Mouse (Mus musculus): ENCODE measurements at regions not wholly inside any gene's neighbourhood (a gene's known extent, or its start where the extent isn't known, plus 50 kb on each side); places are given as distances from the start of the nearest gene placed in this dataset.

DNA sequence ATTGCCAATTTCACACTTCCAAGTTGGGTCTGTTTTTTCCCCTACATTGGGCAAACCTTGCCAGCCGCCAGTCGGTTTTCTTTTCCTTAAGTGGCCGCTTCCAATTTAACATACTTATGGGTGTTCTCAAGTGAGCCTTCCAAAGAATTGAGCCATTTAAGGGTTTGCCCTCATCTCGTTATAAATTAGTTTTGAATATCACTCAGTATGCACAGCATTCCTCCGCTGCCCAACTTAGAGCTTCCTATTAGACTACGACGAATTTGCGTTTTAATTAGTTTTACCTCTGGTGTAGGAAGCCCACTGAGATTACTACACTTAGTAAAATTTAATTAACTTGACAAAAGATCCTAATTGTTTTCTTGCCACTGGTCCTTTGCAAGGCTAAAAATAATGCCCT lies 209.9 kb downstream of the Cdh11 start:
- DNase-seq (ENCODE audit: low spot score) (no peak), ATAC-seq (replicated peaks; ENCODE audit: low FRiP score, low TSS enrichment, low read depth) (no peak)
- Histone ChIP-seq H3K9ac (ENCODE audit: low read length) (no peak overlapping the region), H3K9me3 (ENCODE audit: control insufficient read depth, low read length) (no peaks in the 10 kb centered on the region), H3K27me3 (replicated peaks; ENCODE audit: control insufficient read depth, insufficient read depth, low read length) (no peaks in the 10 kb centered on the region), H3K4me1 (replicated peaks; ENCODE audit: control insufficient read depth, insufficient read depth, low read length) (no peaks in the 10 kb centered on the region), H3K36me3 (ENCODE audit: control insufficient read depth, insufficient read depth, low read length) (no peaks in the 10 kb centered on the region), H3K4me3 (ENCODE audit: low read depth, low read length) (no peak overlapping the region), H3K4me2 (ENCODE audit: low read length) (no peak overlapping the region), H3K27ac (ENCODE audit: low read depth) (no peak overlapping the region)
- 79% methylated on average over 8 of the region's 8 CpGs for WGBS

DNA sequence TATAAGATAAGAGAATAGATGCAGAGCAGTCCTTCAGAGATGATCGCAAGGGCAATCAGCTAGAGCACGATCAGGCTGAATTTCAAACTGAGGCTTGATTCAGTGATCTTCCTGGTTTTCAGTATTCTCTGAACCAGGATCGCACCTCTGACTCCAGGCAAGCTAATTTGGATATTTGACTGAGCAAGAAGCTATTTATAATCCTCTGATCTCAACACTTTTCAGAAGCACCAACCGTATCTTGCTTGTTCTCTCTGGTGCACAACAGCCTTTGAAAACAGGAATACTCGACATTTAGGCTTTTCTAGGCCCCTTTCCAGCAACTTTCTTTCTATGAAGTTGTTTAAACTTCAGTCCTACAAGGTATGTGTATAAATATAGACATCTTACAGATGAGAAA lies 217.7 kb downstream of the Cdh11 start:
- Histone ChIP-seq H3K9me3 (ENCODE audit: control insufficient read depth, low read length) (no peaks in the 10 kb centered on the region), H3K9ac (ENCODE audit: low read length) (no peak overlapping the region), H3K4me1 (replicated peaks; ENCODE audit: control insufficient read depth, insufficient read depth, low read length) (no peaks in the 10 kb centered on the region), H3K36me3 (ENCODE audit: control insufficient read depth, insufficient read depth, low read length) (no peaks in the 10 kb centered on the region), H3K4me3 (ENCODE audit: low read depth, low read length) (no peak overlapping the region), H3K27me3 (replicated peaks; ENCODE audit: control insufficient read depth, insufficient read depth, low read length) (no peaks in the 10 kb centered on the region), H3K4me2 (ENCODE audit: low read length) (no peak overlapping the region), H3K27ac (ENCODE audit: low read depth) (no peak overlapping the region)
- DNase-seq (ENCODE audit: low spot score) (no peak), ATAC-seq (replicated peaks; ENCODE audit: low FRiP score, low TSS enrichment, low read depth) (no peak)
- 85% methylated on average over 5 of the region's 5 CpGs for WGBS

DNA sequence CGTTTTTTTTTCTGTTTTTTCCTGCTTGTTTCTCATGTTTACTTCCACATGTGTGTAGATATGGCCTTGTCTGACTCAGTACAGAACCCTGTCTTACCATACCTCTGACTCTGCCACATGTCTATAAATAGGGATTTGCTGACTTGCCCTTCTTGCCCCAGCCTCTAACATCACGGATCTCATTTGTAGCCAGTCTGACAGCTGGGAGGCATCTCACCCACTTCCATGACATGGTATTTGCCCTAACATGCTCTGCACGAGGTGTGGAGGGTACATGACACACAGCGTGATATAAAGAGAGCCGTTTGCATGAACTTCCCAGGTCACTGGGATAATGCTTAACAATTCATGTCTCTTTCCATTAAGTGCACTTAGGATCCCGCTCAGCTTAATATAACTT lies 231.2 kb downstream of the Cdh11 start:
- Histone ChIP-seq H3K4me1 (replicated peaks; ENCODE audit: control insufficient read depth, insufficient read depth, low read length) (peaks cover 5% of the 10 kb centered on the region; the same call in 1 of the 2 replicates), H3K27me3 (replicated peaks; ENCODE audit: control insufficient read depth, insufficient read depth, low read length) (no peaks in the 10 kb centered on the region), H3K9me3 (ENCODE audit: control insufficient read depth, low read length) (no peaks in the 10 kb centered on the region), H3K4me2 (ENCODE audit: low read length) (no peak overlapping the region), H3K27ac (ENCODE audit: low read depth) (peak overlapping the region; percentile 90), H3K9ac (ENCODE audit: low read length) (no peak overlapping the region), H3K4me3 (ENCODE audit: low read depth, low read length) (no peak overlapping the region), H3K36me3 (ENCODE audit: control insufficient read depth, insufficient read depth, low read length) (no peaks in the 10 kb centered on the region)
- no peak for DNase-seq (ENCODE audit: low spot score)
- WGBS, result 26% methylated on average over 6 of the region's 6 CpGs
- no peak for ATAC-seq (replicated peaks; ENCODE audit: low FRiP score, low TSS enrichment, low read depth)

DNA sequence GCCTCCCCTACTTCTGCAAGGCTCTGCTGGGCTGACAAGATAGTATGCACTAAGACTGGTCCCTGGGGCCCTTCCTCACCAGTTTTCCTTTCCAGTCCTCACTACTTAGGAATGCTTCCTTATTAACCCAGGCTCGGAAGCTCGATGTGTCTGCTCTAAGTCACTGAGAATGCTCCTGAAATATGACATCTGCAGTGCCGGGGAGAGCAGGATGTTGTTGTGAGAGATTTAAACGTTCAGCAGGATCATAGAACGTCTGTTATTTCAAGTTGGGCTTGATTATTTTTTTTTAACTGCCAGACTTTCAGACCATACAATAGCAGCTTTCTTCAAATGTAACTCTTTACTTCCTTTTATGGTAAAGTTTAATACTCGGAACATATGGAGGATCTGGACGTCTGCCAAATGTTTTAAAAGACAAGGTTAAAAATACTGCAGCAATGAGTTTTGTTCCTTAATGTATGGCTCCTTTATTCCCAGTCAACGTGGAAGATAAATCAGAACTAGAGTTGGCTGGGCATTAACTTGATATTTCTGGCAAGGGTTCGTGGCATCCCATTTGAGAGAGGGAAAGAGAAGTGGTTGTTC lies 232.0 kb downstream of the Cdh11 start:
- Histone ChIP-seq H3K9me3 (ENCODE audit: control insufficient read depth, low read length) (no peaks in the 10 kb centered on the region), H3K4me1 (replicated peaks; ENCODE audit: control insufficient read depth, insufficient read depth, low read length) (peaks cover 5% of the 10 kb centered on the region; the same call in 1 of the 2 replicates), H3K27me3 (replicated peaks; ENCODE audit: control insufficient read depth, insufficient read depth, low read length) (no peaks in the 10 kb centered on the region), H3K36me3 (ENCODE audit: control insufficient read depth, insufficient read depth, low read length) (no peaks in the 10 kb centered on the region), H3K27ac (ENCODE audit: low read depth) (peak overlapping the region; percentile 90), H3K4me2 (ENCODE audit: low read length) (no peak overlapping the region), H3K9ac (ENCODE audit: low read length) (no peak overlapping the region), H3K4me3 (ENCODE audit: low read depth, low read length) (no peak overlapping the region)
- WGBS, result 13% methylated on average over 9 of the region's 9 CpGs
- DNase-seq (ENCODE audit: low spot score), result peak; percentile 74
- peak; percentile 88 for ATAC-seq (replicated peaks; ENCODE audit: low FRiP score, low TSS enrichment, low read depth)

- Histone ChIP-seq H3K4me2 (ENCODE audit: low read length) (no peak overlapping the region), H3K36me3 (ENCODE audit: control insufficient read depth, insufficient read depth, low read length) (no peaks in the 10 kb centered on the region), H3K27me3 (replicated peaks; ENCODE audit: control insufficient read depth, insufficient read depth, low read length) (no peaks in the 10 kb centered on the region), H3K27ac (ENCODE audit: low read depth) (no peak overlapping the region), H3K4me1 (replicated peaks; ENCODE audit: control insufficient read depth, insufficient read depth, low read length) (no peaks in the 10 kb centered on the region), H3K9me3 (ENCODE audit: control insufficient read depth, low read length) (no peaks in the 10 kb centered on the region), H3K4me3 (ENCODE audit: low read depth, low read length) (no peak overlapping the region), H3K9ac (ENCODE audit: low read length) (no peak overlapping the region)
- 72% methylated on average over 3 of the region's 3 CpGs for WGBS
- DNase-seq (ENCODE audit: low spot score) (no peak), ATAC-seq (replicated peaks; ENCODE audit: low FRiP score, low TSS enrichment, low read depth) (no peak)
These were observed 246.6 kb downstream of the Cdh11 start for GRCm38 (mm10) chr8:102538886-102539285.

DNA sequence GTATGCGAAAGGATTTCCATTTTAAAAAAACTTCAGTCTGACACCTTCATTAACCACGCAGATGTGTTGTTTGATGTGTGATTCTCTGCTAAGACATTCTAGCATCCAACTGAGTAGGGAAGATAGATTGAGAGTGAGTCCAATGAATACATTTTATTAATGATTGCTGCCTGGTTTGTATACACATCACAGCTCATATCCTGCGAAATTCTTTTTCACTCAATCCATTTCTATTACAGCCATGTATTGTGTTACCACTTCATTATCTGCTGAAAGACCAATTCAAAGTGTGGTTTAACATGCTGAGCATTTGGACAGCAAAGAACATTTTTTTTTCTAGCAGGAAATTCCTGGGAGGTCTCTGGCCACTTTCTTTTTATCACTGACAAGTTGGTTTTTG lies 247.4 kb downstream of the Cdh11 start:
- H3K36me3 ChIP-seq (ENCODE audit: control insufficient read depth, insufficient read depth, low read length), result no peaks in the 10 kb centered on the region
- no peak overlapping the region for H3K27ac ChIP-seq (ENCODE audit: low read depth)
- H3K4me3 ChIP-seq (ENCODE audit: low read depth, low read length), result no peak overlapping the region
- H3K9ac ChIP-seq (ENCODE audit: low read length), result no peak overlapping the region
- H3K4me2 ChIP-seq (ENCODE audit: low read length), result no peak overlapping the region
- ATAC-seq (replicated peaks; ENCODE audit: low FRiP score, low TSS enrichment, low read depth) (no peak), DNase-seq (ENCODE audit: low spot score) (no peak)
- 44% methylated on average over 3 of the region's 3 CpGs for WGBS
- no peaks in the 10 kb centered on the region for H3K27me3 ChIP-seq (replicated peaks; ENCODE audit: control insufficient read depth, insufficient read depth, low read length)
- no peaks in the 10 kb centered on the region for H3K9me3 ChIP-seq (ENCODE audit: control insufficient read depth, low read length)
- no peaks in the 10 kb centered on the region for H3K4me1 ChIP-seq (replicated peaks; ENCODE audit: control insufficient read depth, insufficient read depth, low read length)

DNA sequence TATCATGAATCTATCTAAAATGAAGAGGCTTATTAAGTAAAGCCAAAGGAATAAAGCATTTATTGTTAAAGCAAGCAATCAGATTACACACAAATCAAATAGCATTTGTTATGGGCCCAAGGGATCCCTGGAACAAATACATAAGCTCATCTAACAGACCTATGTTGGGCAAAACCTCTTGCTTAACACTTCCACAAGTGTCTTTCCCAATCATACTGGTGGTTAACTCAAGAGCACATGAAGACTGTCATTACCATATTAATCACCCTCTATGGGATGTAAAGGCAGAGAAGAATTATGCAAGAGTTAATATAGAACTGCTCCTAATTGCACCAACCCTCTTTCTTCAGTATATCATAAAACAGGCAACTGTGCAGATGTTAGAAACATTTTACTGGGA lies 267.0 kb downstream of the Cdh11 start:
- H3K27me3 ChIP-seq (replicated peaks; ENCODE audit: control insufficient read depth, insufficient read depth, low read length), result no peaks in the 10 kb centered on the region
- H3K9ac ChIP-seq (ENCODE audit: low read length), result no peak overlapping the region
- H3K4me3 ChIP-seq (ENCODE audit: low read depth, low read length), result no peak overlapping the region
- H3K27ac ChIP-seq (ENCODE audit: low read depth), result no peak overlapping the region
- H3K4me2 ChIP-seq (ENCODE audit: low read length), result no peak overlapping the region
- no peak for ATAC-seq (replicated peaks; ENCODE audit: low FRiP score, low TSS enrichment, low read depth)
- H3K9me3 ChIP-seq (ENCODE audit: control insufficient read depth, low read length), result no peaks in the 10 kb centered on the region
- H3K4me1 ChIP-seq (replicated peaks; ENCODE audit: control insufficient read depth, insufficient read depth, low read length), result no peaks in the 10 kb centered on the region
- no peak for DNase-seq (ENCODE audit: low spot score)
- no peaks in the 10 kb centered on the region for H3K36me3 ChIP-seq (ENCODE audit: control insufficient read depth, insufficient read depth, low read length)

DNA sequence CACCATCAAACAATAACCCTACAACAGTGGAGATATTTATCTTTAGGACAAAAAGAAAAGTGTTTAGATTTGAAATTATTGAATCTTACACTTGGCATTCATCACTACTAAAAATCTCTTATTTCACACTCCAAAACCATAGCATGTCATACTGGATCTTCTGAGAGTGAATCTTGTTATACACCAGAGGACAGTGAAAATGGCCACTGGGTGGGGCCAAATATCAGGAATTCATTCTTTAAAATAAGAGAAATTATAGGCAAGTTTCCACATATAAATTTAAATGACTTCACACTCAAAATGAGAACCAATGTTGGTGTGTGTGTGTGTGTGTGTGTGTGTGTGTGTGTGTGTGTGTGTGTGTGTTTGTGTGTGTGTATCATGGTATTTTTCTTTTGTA lies 269.7 kb downstream of the Cdh11 start:
- no peaks in the 10 kb centered on the region for H3K27me3 ChIP-seq (replicated peaks; ENCODE audit: control insufficient read depth, insufficient read depth, low read length)
- H3K4me2 ChIP-seq (ENCODE audit: low read length), result no peak overlapping the region
- no peak overlapping the region for H3K9ac ChIP-seq (ENCODE audit: low read length)
- no peak overlapping the region for H3K27ac ChIP-seq (ENCODE audit: low read depth)
- no peak for DNase-seq (ENCODE audit: low spot score)
- no peak for ATAC-seq (replicated peaks; ENCODE audit: low FRiP score, low TSS enrichment, low read depth)
- H3K9me3 ChIP-seq (ENCODE audit: control insufficient read depth, low read length), result no peaks in the 10 kb centered on the region
- no peaks in the 10 kb centered on the region for H3K4me1 ChIP-seq (replicated peaks; ENCODE audit: control insufficient read depth, insufficient read depth, low read length)
- H3K4me3 ChIP-seq (ENCODE audit: low read depth, low read length), result no peak overlapping the region
- no peaks in the 10 kb centered on the region for H3K36me3 ChIP-seq (ENCODE audit: control insufficient read depth, insufficient read depth, low read length)

DNA sequence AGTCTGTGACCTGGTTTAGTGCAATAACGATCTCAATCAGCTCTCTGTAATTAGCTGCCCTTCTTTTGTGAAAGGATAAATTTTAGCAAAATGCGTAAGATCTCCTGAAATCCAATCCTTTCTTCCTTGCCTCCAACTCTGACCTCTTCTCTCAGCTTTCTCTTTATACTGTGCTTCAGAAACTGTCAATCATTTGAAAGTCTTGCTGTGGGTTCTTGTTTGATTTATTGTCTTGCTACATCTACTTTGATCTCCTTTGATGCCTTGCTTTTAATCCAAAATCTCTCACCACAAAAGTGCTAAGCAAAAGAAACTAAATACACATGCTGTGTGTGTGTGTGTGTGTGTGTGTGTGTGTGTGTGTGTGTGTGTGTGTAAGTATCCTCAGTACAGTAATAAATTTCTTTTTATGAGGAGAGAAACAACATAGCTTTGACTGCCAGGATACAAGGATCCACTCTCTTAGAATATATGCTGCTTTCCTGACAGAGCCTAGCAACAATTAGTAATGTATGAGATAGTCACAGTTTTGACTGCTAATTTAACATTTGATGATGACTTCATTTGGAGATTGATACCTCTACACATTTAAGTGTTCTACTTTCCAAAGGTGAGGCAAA lies 270.5 kb downstream of the Cdh11 start:
- ATAC-seq (replicated peaks; ENCODE audit: low FRiP score, low TSS enrichment, low read depth) (no peak), DNase-seq (ENCODE audit: low spot score) (no peak)
- Histone ChIP-seq H3K4me3 (ENCODE audit: low read depth, low read length) (no peak overlapping the region), H3K4me1 (replicated peaks; ENCODE audit: control insufficient read depth, insufficient read depth, low read length) (no peaks in the 10 kb centered on the region), H3K36me3 (ENCODE audit: control insufficient read depth, insufficient read depth, low read length) (no peaks in the 10 kb centered on the region), H3K9me3 (ENCODE audit: control insufficient read depth, low read length) (no peaks in the 10 kb centered on the region), H3K9ac (ENCODE audit: low read length) (no peak overlapping the region), H3K4me2 (ENCODE audit: low read length) (no peak overlapping the region), H3K27me3 (replicated peaks; ENCODE audit: control insufficient read depth, insufficient read depth, low read length) (no peaks in the 10 kb centered on the region), H3K27ac (ENCODE audit: low read depth) (no peak overlapping the region)
- 93% methylated on average over 2 of the region's 2 CpGs for WGBS

Data from intestine, embryonic 14.5 days (tissue).